10 mouse cellular contexts compared by ENCODE assay signal in genomic region chr6:29717541-29717940, GRCm38 (mm10). TPM values are rescaled to one million over a fixed set of nuclear protein-coding genes. Genes with fewer than 3 reads are reported as not detected.
DNase-seq lines count a peak whose midpoint lies in the region; ATAC-seq and TF ChIP-seq lines count a peak whose summit lies in the region.
"Had no signal": no experiment of that assay in that cellular context is flagged by ENCODE, and none has a peak within 500 bp of the region (broad histone marks: within the 10 kb centered on the region; RNA-seq: fewer than 3 reads in every experiment).

No protein-coding gene starts in this region.

- H3K9me3 ChIP-seq in forebrain, embryonic 12.5 days = no peaks in the 10 kb centered on the region
- no peaks in the 10 kb centered on the region for H3K9me3 ChIP-seq in midbrain, embryonic 14.5 days (ENCODE audit: control insufficient read depth, low read length)
- H3K9me3 ChIP-seq: liver, embryonic 15.5 days had no signal

- H3K9ac ChIP-seq in forebrain, embryonic 12.5 days = no peak overlapping the region
- peak overlapping the region; percentile 26; the same call in 1 of the 2 replicates for H3K9ac ChIP-seq in midbrain, embryonic 14.5 days (replicated peaks; ENCODE audit: low read length)
- H3K9ac ChIP-seq: liver, embryonic 15.5 days had no signal

- H3K27me3 ChIP-seq in forebrain, embryonic 12.5 days = peaks cover 17% of the 10 kb centered on the region
- H3K27me3 ChIP-seq in midbrain, embryonic 14.5 days (ENCODE audit: control insufficient read depth, insufficient read depth, low read length) = no peaks in the 10 kb centered on the region
- H3K27me3 ChIP-seq: liver, embryonic 15.5 days had no signal

- H3K4me3 ChIP-seq in layer of hippocampus, adult 2 months = no peak overlapping the region
- H3K4me3 ChIP-seq in forebrain, embryonic 12.5 days (replicated peaks) = no peak overlapping the region
- H3K4me3 ChIP-seq in midbrain, embryonic 14.5 days (replicated peaks; ENCODE audit: low read depth, low read length) = no peak overlapping the region
- H3K4me3 ChIP-seq: erythroblast, embryonic 14.5 days; liver, embryonic 15.5 days had no signal

- peak overlapping the region; percentile 90 for H3K27ac ChIP-seq in layer of hippocampus, adult 2 months
- 0 out of 2 replicates have a peak overlapping the region, but pooled peaks have one; percentile 31 for H3K27ac ChIP-seq in forebrain, embryonic 12.5 days
- H3K27ac ChIP-seq in midbrain, embryonic 14.5 days (replicated peaks; ENCODE audit: low read depth, low read length) = no peak overlapping the region
- H3K27ac ChIP-seq: liver, embryonic 15.5 days had no signal

- DNase-seq in cerebellum, postnatal 10 days = peak; percentile 57 to 60
- DNase-seq in cerebellum, adult 11-12 months = no peak
- no peak for DNase-seq in layer of hippocampus, adult 2 months (ENCODE audit: low spot score in 2 of 2)
- no peak for DNase-seq in layer of hippocampus, postnatal 25 days (ENCODE audit: extremely low spot score in 1 of 2, low spot score in 1 of 2)
- DNase-seq in midbrain, embryonic 14.5 days = no peak
- DNase-seq in c-Kit-positive CD71-positive TER-119-positive erythroid progenitor cells, embryonic 14.5 days (ENCODE audit: low spot score) = no peak
- no peak for DNase-seq in ovary, postnatal 14 days (ENCODE audit: low spot score)

- H3K4me2 ChIP-seq in forebrain, embryonic 12.5 days = no peak overlapping the region
- H3K4me2 ChIP-seq in midbrain, embryonic 14.5 days (ENCODE audit: low read length) = peak overlapping the region; percentile 42
- H3K4me2 ChIP-seq: liver, embryonic 15.5 days had no signal

- no peaks in the 10 kb centered on the region for H3K36me3 ChIP-seq in forebrain, embryonic 12.5 days (replicated peaks)
- H3K36me3 ChIP-seq in midbrain, embryonic 14.5 days (ENCODE audit: control insufficient read depth, insufficient read depth, low read length) = no peaks in the 10 kb centered on the region

- H3K4me1 ChIP-seq in forebrain, embryonic 12.5 days = peaks cover 28% of the 10 kb centered on the region
- H3K4me1 ChIP-seq in midbrain, embryonic 14.5 days (ENCODE audit: control insufficient read depth, insufficient read depth, low read length) = peaks cover 13% of the 10 kb centered on the region

- no peak for ATAC-seq in forebrain, embryonic 12.5 days (ENCODE audit: low FRiP score)
- no peak for ATAC-seq in midbrain, embryonic 14.5 days (ENCODE audit: low FRiP score, low TSS enrichment)

- WGBS in forebrain, embryonic 12.5 days = 57% methylated on average over 10 of the region's 10 CpGs
- WGBS in midbrain, embryonic 14.5 days = 49% methylated on average over 10 of the region's 10 CpGs

- peak; percentile 29 for TF ChIP-seq CTCF in layer of hippocampus, adult 2 months (conservative IDR thresholded peaks at IDR 0.05)

RNA-seq across cellular contexts. Expression of gene Smo, which starts 17.8 kb away (rescaled TPM):
- total RNA-seq in layer of hippocampus, adult 2 months (2021) = 10 to 100 TPM; 16.5 to 18.5 TPM
- 10 to 100 TPM; 13.6 to 15.7 TPM for total RNA-seq in layer of hippocampus, postnatal 25 days (2021)
- 45.1 and 48.4 TPM in 2 replicates for polyA plus RNA-seq in forebrain, embryonic 12.5 days (2016; fragmentation: Nextera tagmentation; extraction: Ambion mirVana)
- polyA plus RNA-seq in midbrain, embryonic 14.5 days (2014; fragmentation: Nextera tagmentation; extraction: Ambion mirVana) = 9.2 and 14.4 TPM in 2 replicates

RNA-seq across cellular contexts. Expression of gene Tspan33, which starts 23.5 kb away (rescaled TPM):
- 10 to 100 TPM; 31.7 to 34.8 TPM for total RNA-seq in layer of hippocampus, adult 2 months (2021)
- total RNA-seq in layer of hippocampus, postnatal 25 days (2021) = 10 to 100 TPM; 26.9 to 34.0 TPM
- 8.6 and 9.2 TPM in 2 replicates for polyA plus RNA-seq in forebrain, embryonic 12.5 days (2016; fragmentation: Nextera tagmentation; extraction: Ambion mirVana)
- polyA plus RNA-seq in midbrain, embryonic 14.5 days (2014; fragmentation: Nextera tagmentation; extraction: Ambion mirVana) = 3.2 and 3.8 TPM in 2 replicates

RNA-seq across cellular contexts. Expression of gene Ahcyl2, which starts 50.3 kb away (rescaled TPM):
- 100 to 1,000 TPM; 237 to 264 TPM for total RNA-seq in layer of hippocampus, adult 2 months (2021)
- total RNA-seq in layer of hippocampus, postnatal 25 days (2021) = 100 to 1,000 TPM; 204 to 226 TPM
- 14.7 and 18.6 TPM in 2 replicates for polyA plus RNA-seq in forebrain, embryonic 12.5 days (2016; fragmentation: Nextera tagmentation; extraction: Ambion mirVana)
- polyA plus RNA-seq in midbrain, embryonic 14.5 days (2014; fragmentation: Nextera tagmentation; extraction: Ambion mirVana) = 15.1 and 18.0 TPM in 2 replicates

Comparison
In these comparisons a context has a peak if more than half of its experiments do, and no peak if none do; other contexts are left out.
1. DNase-seq: peak in cerebellum, postnatal 10 days (2 of 2); none in cerebellum, adult 11-12 months (single experiment), layer of hippocampus, adult 2 months (0 of 2), layer of hippocampus, postnatal 25 days (0 of 2), midbrain, embryonic 14.5 days (single experiment), c-Kit-positive CD71-positive TER-119-positive erythroid progenitor cells, embryonic 14.5 days (single experiment) and ovary, postnatal 14 days (single experiment).